Mouse (Mus musculus): ENCODE results near the gene Nhlrc4.

DNA sequence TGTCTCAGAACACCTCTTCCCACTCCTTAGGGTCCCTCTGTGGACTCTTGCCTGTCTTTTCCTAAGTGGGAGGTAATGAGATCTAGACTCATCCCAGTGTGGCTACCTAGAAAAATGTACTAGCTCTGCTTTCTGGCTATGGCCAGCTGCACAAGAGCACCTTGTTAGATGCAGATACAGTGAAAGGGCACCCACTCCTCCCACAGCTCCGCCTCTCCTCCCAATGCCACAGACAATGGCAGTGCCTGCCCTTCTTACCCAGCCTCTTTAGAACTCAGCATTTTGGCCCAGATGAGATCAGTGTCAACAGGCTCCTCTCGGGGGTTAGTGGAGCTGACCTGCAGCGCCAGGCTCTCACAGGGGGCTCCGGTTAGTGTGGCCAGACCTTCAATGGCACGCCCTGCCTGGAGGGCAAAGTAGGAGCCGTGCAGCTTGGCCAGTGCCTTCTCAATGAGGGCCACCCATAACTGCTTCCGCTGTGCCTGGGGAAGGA lies 17.7 kb upstream of the Nhlrc4 start:
- TF ChIP-seq POLR2A (IDR thresholded peaks at IDR 0.05; ENCODE audit: insufficient read depth, low read depth, low read length) (no peak), CTCF (IDR thresholded peaks at IDR 0.05; ENCODE audit: insufficient read depth, low read depth, low read length) (no peak)

Data from olfactory bulb, adult 2 months (tissue).